Mouse (Mus musculus) CH12.LX (cell line): ENCODE results near the gene Cfap99. TPM values are rescaled to one million over a fixed set of nuclear protein-coding genes. Genes with fewer than 3 reads are reported as not detected.

Source experiments
- DNase-seq: peaks from one replicate; pipeline ENCODE4 v3.0.0-alpha.2; 2013; ENCODE audit errors: extremely low read depth
- H3K27ac ChIP-seq: 2 replicates; pipeline ENCODE4 v1.5.1; 2012; ENCODE audit warnings: low read depth, mild to moderate bottlenecking, control low read depth, moderate library complexity; ENCODE audit not compliant: insufficient read depth
- H3K27me3 ChIP-seq: replicated peaks from 2 replicates; pipeline ENCODE3; 2012; ENCODE audit warnings: inconsistent platforms
- H3K36me3 ChIP-seq, 2 experiments: replicated peaks in 1 of 2; 2 replicates each; pipeline versions ENCODE3 to v1.6.1; 2012; ENCODE audit warnings: inconsistent platforms in 1 of 2, low read length in 1 of 2, mild to moderate bottlenecking in 1 of 2, mixed read lengths in 1 of 2, moderate library complexity in 1 of 2; ENCODE audit not compliant: control insufficient read depth in 1 of 2, insufficient read depth in 1 of 2
- H3K4me1 ChIP-seq, 2 experiments: 2 replicates each; pipeline ENCODE4 v1.6.1; 2012; ENCODE audit warnings: inconsistent platforms in 1 of 2, moderate library complexity in 1 of 2; ENCODE audit not compliant: insufficient read depth in 2 of 2, control insufficient read depth in 1 of 2
- H3K4me2 ChIP-seq: 2 replicates; pipeline ENCODE4 v1.6.1; 2012; ENCODE audit warnings: low read depth, mild to moderate bottlenecking, control low read depth; ENCODE audit not compliant: poor library complexity, insufficient read depth, severe bottlenecking
- H3K4me3 ChIP-seq, 3 experiments: fragments of 150-350 bp in 1 of 3; sonication (generic) in 1 of 3; replicated peaks in 1 of 3; 2 replicates each; pipeline versions ENCODE3 to v1.5.1; 2011 to 2012; ENCODE audit warnings: low read depth in 2 of 3, low read length in 2 of 3, mild to moderate bottlenecking in 2 of 3, moderate library complexity in 2 of 3, control low read depth in 1 of 3, improper control_type of control experiment in 1 of 3, inconsistent platforms in 1 of 3, mixed read lengths in 1 of 3; ENCODE audit not compliant: poor library complexity in 1 of 3
- H3K79me2 ChIP-seq: replicated peaks from 2 replicates; pipeline ENCODE4 v1.6.1; 2012; ENCODE audit warnings: mild to moderate bottlenecking, moderate library complexity; ENCODE audit not compliant: control insufficient read depth, poor library complexity, insufficient read depth, severe bottlenecking; ENCODE audit errors: extremely low read depth
- H3K9ac ChIP-seq: 2 replicates; pipeline ENCODE4 v1.6.1; 2012; ENCODE audit warnings: low read depth, mild to moderate bottlenecking, control low read depth, moderate library complexity; ENCODE audit not compliant: insufficient read depth
- H3K9me3 ChIP-seq: replicated peaks from 2 replicates; pipeline ENCODE3; 2012; ENCODE audit warnings: low read length, inconsistent platforms, mixed read lengths
- CHD2 ChIP-seq: IDR thresholded peaks from 2 replicates; pipeline ENCODE4 v1.6.1; 2011; ENCODE audit warnings: low read length, improper control_type of control experiment
- CTCF ChIP-seq, 2 experiments: IDR thresholded peaks in 1 of 2; conservative IDR thresholded peaks in 1 of 2; 2 replicates each; pipeline ENCODE4 v1.5.1; 2011 to 2012; ENCODE audit warnings: low read depth in 2 of 2, low read length in 2 of 2, improper control_type of control experiment in 1 of 2, inconsistent platforms in 1 of 2, mild to moderate bottlenecking in 1 of 2, moderate library complexity in 1 of 2
- E2F4 ChIP-seq: IDR thresholded peaks from 2 replicates; pipeline ENCODE4 v1.6.1; 2011; ENCODE audit warnings: low read depth, low read length, improper control_type of control experiment; ENCODE audit not compliant: insufficient replicate concordance
- ELF1 ChIP-seq: IDR thresholded peaks from 2 replicates; pipeline ENCODE4 v1.6.1; 2014; ENCODE audit warnings: low read depth, mild to moderate bottlenecking, inconsistent platforms, low read length, improper control_type of control experiment
- IRF4 ChIP-seq: IDR thresholded peaks from 2 replicates; pipeline ENCODE4 v1.6.1; 2014; ENCODE audit warnings: low read depth, mild to moderate bottlenecking, inconsistent platforms, low read length, improper control_type of control experiment
- JUND ChIP-seq: conservative IDR thresholded peaks from 2 replicates; pipeline ENCODE4 v1.6.1; 2011; ENCODE audit warnings: low read depth, low read length, improper control_type of control experiment
- MEF2A ChIP-seq: IDR thresholded peaks from 2 replicates; pipeline ENCODE4 v1.6.1; 2014; ENCODE audit warnings: low read depth, mild to moderate bottlenecking, inconsistent platforms, low read length, improper control_type of control experiment, borderline replicate concordance
- MXI1 ChIP-seq: IDR thresholded peaks from 2 replicates; pipeline ENCODE4 v1.6.1; 2011; ENCODE audit warnings: mild to moderate bottlenecking, low read depth, low read length, improper control_type of control experiment
- PAX5 ChIP-seq: IDR thresholded peaks from 2 replicates; pipeline ENCODE4 v1.6.1; 2012; ENCODE audit warnings: low read length, inconsistent platforms, mixed read lengths
- POLR2A ChIP-seq: IDR thresholded peaks from 2 replicates; pipeline ENCODE4 v1.6.1; 2011; ENCODE audit warnings: low read depth, mild to moderate bottlenecking, improper control_type of control experiment, low read length
- SIN3A ChIP-seq: IDR thresholded peaks from 2 replicates; pipeline ENCODE4 v1.6.1; 2012; ENCODE audit warnings: low read length, improper control_type of control experiment, inconsistent platforms
- TBP ChIP-seq: conservative IDR thresholded peaks from 2 replicates; pipeline ENCODE4 v1.6.1; 2011; ENCODE audit warnings: low read depth, low read length, improper control_type of control experiment
- TCF12 ChIP-seq: IDR thresholded peaks from 2 replicates; pipeline ENCODE4 v1.6.1; 2014; ENCODE audit warnings: low read depth, mild to moderate bottlenecking, inconsistent platforms, low read length, improper control_type of control experiment
- USF2 ChIP-seq: conservative IDR thresholded peaks from 2 replicates; pipeline ENCODE4 v1.6.1; 2011; ENCODE audit warnings: low read depth, low read length, improper control_type of control experiment
- ZKSCAN1 ChIP-seq: IDR thresholded peaks from 2 replicates; pipeline ENCODE4 v1.6.1; 2012; ENCODE audit warnings: low read depth, inconsistent platforms, low read length, improper control_type of control experiment, borderline replicate concordance
- ZNF384 ChIP-seq: IDR thresholded peaks from 2 replicates; pipeline ENCODE4 v1.6.1; 2012; ENCODE audit warnings: low read depth, low read length, improper control_type of control experiment, inconsistent platforms
- dilution Hi-C: fragments of 300-500 bp; cut with MboI; formaldehyde crosslinking; loops from 2 replicates; pipeline ENCODE4 v1.14.3; 2020; ENCODE audit warnings: low sequenced_read_pairs; ENCODE audit not compliant: extremely low pct_unique_long_range_greater_than_20kb, extremely low pct_ligation_motif_present
- in situ Hi-C: fragments of 300-500 bp; cut with MboI; formaldehyde crosslinking; loops from 3 replicates; pipeline ENCODE4 v1.14.3; 2019; ENCODE audit warnings: low sequenced_read_pairs, low pct_ligation_motif_present, low pct_unique_long_range_greater_than_20kb, mixed read lengths
- polyA plus RNA-seq: library from polyadenylated mRNA; unstranded; fragments of >175 nt; gene quantifications from 2 replicates; pipeline ENCODE4 v1.2.1, GENCODE M21; 2012; ENCODE audit warnings: low read depth; ENCODE audit not compliant: insufficient read length
- total RNA-seq, 2 experiments: library from RNA; depleted of rRNA; stranded (reverse); fragments of 300-350 nt in 1 of 2; fragments of >200 nt in 1 of 2; gene quantifications; 2 replicates each; pipeline ENCODE4 v1.2.3; 2012 to 2014

Cfap99 gene
- total and polyA plus RNA-seq, 3 experiments, result not detected

GRCm38 (mm10) chr5:34251794-34252193 lies 36.6 kb upstream of the Cfap99 start:
- no peak for DNase-seq

GRCm38 (mm10) chr5:34252307-34252966 lies 36.0 kb upstream of the Cfap99 start:
- in situ Hi-C loops (no loop called here), dilution Hi-C loops (no loop called here)
- H3K27me3 ChIP-seq, result no peaks in the 10 kb centered on the region
- DNase-seq, result no peak
- no peak overlapping the region for H3K4me2 ChIP-seq
- no peaks in the 10 kb centered on the region for H3K9me3 ChIP-seq
- H3K4me1 ChIP-seq, result peaks cover 0 to 10% of the 10 kb centered on the region in 2 experiments; a peak in 2 of 4 replicates
- no peaks in the 10 kb centered on the region for H3K36me3 ChIP-seq
- no peaks in the 10 kb centered on the region for H3K79me2 ChIP-seq
- TF ChIP-seq POLR2A, result no peak
- no peak for TF ChIP-seq ZKSCAN1
- TF ChIP-seq CTCF (conservative IDR thresholded peaks at IDR 0.05 in 1 of 2, IDR thresholded peaks at IDR 0.05 in 1 of 2; ENCODE audit: low read depth in 2 of 2, low read length in 2 of 2), result no peak
- TF ChIP-seq ZNF384, result no peak
- H3K27ac ChIP-seq, result no peak overlapping the region
- H3K4me3 ChIP-seq, result no peak overlapping the region
- no peak overlapping the region for H3K9ac ChIP-seq

More at GRCm38 (mm10) chr5:34251794-34252193, 36.6 kb upstream of the Cfap99 start:
- dilution Hi-C loops, result no loop called here
- Histone ChIP-seq H3K4me1 (peaks cover 0 to 10% of the 10 kb centered on the region in 2 experiments; a peak in 2 of 4 replicates), H3K27me3 (no peaks in the 10 kb centered on the region), H3K79me2 (no peaks in the 10 kb centered on the region), H3K4me3 (no peak overlapping the region), H3K9ac (no peak overlapping the region), H3K4me2 (no peak overlapping the region), H3K9me3 (no peaks in the 10 kb centered on the region), H3K36me3 (no peaks in the 10 kb centered on the region), H3K27ac (no peak overlapping the region)
- TF ChIP-seq MEF2A (no peak), CTCF (conservative IDR thresholded peaks at IDR 0.05 in 1 of 2, IDR thresholded peaks at IDR 0.05 in 1 of 2; ENCODE audit: low read depth in 2 of 2, low read length in 2 of 2) (no peak), ELF1 (no peak), TCF12 (no peak), IRF4 (no peak), JUND (no peak), E2F4 (no peak), CHD2 (no peak), PAX5 (no peak), USF2 (no peak), TBP (no peak), SIN3A (no peak), MXI1 (no peak)
- in situ Hi-C loops, result no loop called here
